Mouse (Mus musculus) testis, adult 2 months (tissue): ENCODE results near the gene Mbd6. TPM values are rescaled to one million over a fixed set of nuclear protein-coding genes. Genes with fewer than 3 reads are reported as not detected.

Source experiments
- H3K27ac ChIP-seq: fragments of 200-500 bp; 2 replicates; pipeline ENCODE4 v1.5.1; 2012; ENCODE audit warnings: low read depth, low read length; ENCODE audit not compliant: control insufficient read depth, insufficient read depth
- H3K27me3 ChIP-seq: fragments of 200-500 bp; 2 replicates; pipeline ENCODE4 v1.6.1; 2012; ENCODE audit warnings: mild to moderate bottlenecking, low read length, moderate library complexity; ENCODE audit not compliant: control insufficient read depth, insufficient read depth
- H3K36me3 ChIP-seq: fragments of 200-500 bp; 2 replicates; pipeline ENCODE4 v1.6.1; 2012; ENCODE audit warnings: mild to moderate bottlenecking, low read length; ENCODE audit not compliant: control insufficient read depth, insufficient read depth
- H3K4me1 ChIP-seq: fragments of 200-500 bp; 2 replicates; pipeline ENCODE4 v1.6.1; 2012; ENCODE audit warnings: low read length; ENCODE audit not compliant: control insufficient read depth, insufficient read depth
- H3K4me3 ChIP-seq: fragments of 200-500 bp; 2 replicates; pipeline ENCODE4 v1.5.1; 2012; ENCODE audit warnings: low read depth, mild to moderate bottlenecking, low read length, moderate library complexity, mixed read lengths; ENCODE audit not compliant: control insufficient read depth
- CTCF ChIP-seq: fragments of 200-500 bp; IDR thresholded peaks from 2 replicates; pipeline ENCODE4 v1.5.1; 2012; ENCODE audit warnings: low read depth, mild to moderate bottlenecking, inconsistent platforms, low read length, moderate library complexity; ENCODE audit not compliant: control insufficient read depth, insufficient read depth, insufficient replicate concordance
- POLR2A ChIP-seq: fragments of 200-500 bp; IDR thresholded peaks from 2 replicates; pipeline ENCODE4 v1.6.1; 2012; ENCODE audit warnings: low read depth, mild to moderate bottlenecking, inconsistent platforms, low read length, moderate library complexity; ENCODE audit not compliant: control insufficient read depth
- polyA plus RNA-seq: library from polyadenylated mRNA; depleted of rRNA; stranded (reverse); fragments of >200 nt; gene quantifications from 2 replicates; pipeline ENCODE4 v1.2.3, GENCODE M21; 2012

The Mbd6 gene
- polyA plus RNA-seq, 1 experiment = 74.1 TPM

DNA sequence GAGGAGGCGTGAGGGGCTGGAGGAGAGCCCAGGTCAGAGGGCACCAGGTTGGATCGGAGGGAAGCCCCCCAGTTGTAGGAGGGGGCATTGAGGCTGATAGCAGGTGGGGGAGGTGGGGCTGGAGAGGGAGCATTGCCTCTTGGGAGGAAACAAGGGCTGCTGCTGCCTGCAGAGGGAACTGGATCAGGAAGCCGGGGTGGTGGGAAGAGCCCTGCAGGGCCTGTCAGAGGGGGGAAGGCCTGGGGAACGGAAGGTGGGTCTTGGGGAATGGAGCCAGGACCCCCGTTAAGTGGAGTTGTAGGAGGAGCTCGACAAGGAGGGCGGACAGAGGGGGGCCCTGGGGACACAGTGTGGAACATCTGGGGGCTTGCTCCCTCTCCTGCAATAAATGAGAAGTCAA lies 2.6 kb downstream of the Mbd6 start:
- no peak overlapping the region for H3K27ac ChIP-seq
- H3K27me3 ChIP-seq = no peaks in the 10 kb centered on the region
- H3K4me3 ChIP-seq = no peak overlapping the region
- peaks cover 19% of the 10 kb centered on the region for H3K4me1 ChIP-seq
- H3K36me3 ChIP-seq = no peaks in the 10 kb centered on the region; the same call in none of the 2 replicates
- TF ChIP-seq CTCF = no peak

DNA sequence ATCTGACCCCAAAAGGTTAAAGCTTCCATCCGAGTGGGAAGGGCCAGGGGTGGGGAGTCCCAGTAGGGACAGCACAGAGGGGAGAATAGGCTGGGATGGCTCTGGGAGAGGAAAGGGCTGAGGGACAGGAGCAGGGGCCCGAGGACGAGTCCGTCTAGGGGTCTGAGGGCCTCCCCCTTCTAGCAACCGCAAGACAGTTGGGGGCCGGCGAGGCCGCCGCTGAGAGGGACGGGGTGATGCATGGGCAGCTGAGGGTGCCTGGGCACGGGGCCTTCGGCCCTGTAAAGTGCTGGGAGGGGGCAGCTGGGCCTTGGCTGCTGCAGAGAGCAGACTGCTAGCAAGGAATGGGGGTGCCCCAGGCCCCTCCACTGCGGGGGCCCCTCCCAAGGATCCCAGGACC lies 3.2 kb downstream of the Mbd6 start:
- Histone ChIP-seq H3K27me3 (no peaks in the 10 kb centered on the region), H3K4me3 (no peak overlapping the region), H3K4me1 (peaks cover 19% of the 10 kb centered on the region), H3K36me3 (no peaks in the 10 kb centered on the region; the same call in none of the 2 replicates), H3K27ac (no peak overlapping the region)
- TF ChIP-seq POLR2A (no peak), CTCF (no peak)

DNA sequence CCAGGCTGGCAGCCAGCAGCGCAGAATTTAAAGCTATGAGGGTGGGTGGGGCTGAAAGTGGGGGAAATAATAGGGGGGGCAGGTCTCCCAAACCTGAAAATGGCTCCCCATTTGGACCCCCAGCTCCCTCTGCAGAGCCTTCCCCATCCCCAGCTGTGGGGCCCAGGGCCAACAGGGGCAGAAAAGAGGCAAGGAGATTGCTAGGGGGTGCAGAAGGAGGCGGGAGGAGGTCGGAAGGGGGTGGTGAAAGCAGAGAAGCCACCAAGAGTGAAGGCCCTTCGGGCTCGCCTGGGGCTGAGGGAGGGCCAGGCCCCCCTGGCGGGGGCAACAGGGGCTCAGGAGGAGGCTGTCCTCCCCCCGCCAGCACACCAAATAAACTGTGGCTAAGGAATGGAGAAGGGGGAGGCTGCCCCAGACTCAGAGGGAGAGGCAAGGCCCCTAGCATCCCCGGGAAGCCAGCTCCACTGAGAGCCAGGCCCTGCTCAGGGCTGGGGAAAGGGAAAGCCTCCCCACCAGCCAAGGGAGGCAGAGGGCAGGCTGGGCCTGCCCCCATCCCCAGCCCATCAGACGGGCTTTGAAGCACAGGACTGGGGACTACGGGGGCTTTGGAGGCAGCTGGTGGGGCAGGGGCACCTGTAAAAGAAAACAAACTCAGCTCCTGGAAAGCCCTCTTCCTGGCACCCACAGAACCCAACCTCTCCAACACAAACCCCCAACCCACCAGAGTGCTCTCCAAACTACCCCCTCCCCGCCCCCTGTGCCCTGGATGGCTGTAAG lies 3.9 kb downstream of the Mbd6 start:
- TF ChIP-seq CTCF = no peak
- TF ChIP-seq POLR2A = no peak
- no peaks in the 10 kb centered on the region; the same call in none of the 2 replicates for H3K36me3 ChIP-seq
- H3K4me1 ChIP-seq = peaks cover 19% of the 10 kb centered on the region
- no peak overlapping the region for H3K4me3 ChIP-seq
- H3K27ac ChIP-seq = no peak overlapping the region
- no peaks in the 10 kb centered on the region for H3K27me3 ChIP-seq

DNA sequence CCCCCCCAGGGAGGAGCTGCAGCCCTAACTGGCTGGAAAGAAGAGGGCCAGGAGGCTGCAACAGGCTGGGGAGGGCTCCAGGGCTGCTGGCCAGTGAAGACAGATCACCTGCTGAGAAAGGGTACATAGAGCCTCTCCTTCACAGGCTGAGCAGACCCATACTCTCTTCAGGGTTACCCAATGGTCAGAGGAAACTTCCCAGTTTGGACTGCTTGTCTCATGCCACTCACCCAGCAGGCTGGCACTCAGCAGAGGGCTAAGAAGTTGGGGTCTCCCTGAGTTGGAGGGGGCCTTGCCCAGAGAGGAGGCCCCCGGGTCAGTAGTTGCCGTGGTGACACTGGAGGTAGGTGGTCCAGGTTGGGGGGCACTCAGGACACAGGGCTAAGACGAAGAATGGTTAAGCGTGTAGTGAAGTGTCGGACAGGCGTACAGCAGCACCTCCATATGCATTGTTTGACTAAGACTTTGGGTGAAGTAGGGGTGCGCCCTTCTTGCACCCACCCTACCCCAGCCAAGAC lies 4.7 kb downstream of the Mbd6 start:
- no peak overlapping the region for H3K27ac ChIP-seq
- no peaks in the 10 kb centered on the region; the same call in none of the 2 replicates for H3K36me3 ChIP-seq
- TF ChIP-seq POLR2A (no peak), CTCF (no peak)
- H3K4me3 ChIP-seq = no peak overlapping the region
- peaks cover 17% of the 10 kb centered on the region for H3K4me1 ChIP-seq
- H3K27me3 ChIP-seq = no peaks in the 10 kb centered on the region

DNA sequence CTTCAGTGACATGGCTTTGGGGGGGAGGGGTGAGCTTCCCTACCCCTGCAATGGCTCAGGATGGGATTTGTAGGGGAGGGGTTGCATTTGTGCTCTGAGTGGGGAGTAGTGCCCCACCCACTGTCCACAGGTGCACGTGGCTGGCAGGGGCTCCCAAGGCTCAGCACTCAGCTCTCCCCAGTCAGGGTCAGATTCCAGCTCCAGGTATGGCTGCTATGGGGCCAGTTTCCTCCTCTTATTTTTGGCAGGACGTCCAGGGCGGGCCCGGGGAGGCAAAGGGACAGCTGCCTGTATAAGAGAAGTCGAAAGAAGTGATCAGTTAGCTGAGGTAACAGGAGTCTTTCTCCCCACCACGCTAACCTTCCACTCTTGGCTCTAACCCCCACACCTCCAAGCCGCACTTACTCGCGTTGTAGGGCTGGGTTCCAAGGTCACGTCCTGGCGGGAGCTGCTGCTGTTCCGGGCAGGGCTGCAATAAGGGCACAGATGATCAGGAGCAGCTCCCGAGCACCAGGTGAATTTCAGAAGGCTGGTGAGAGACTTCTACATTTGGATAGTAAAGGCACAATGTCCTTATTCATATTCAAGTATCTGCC lies 6.1 kb downstream of the Mbd6 start:
- TF ChIP-seq CTCF = no peak
- TF ChIP-seq POLR2A = no peak
- Histone ChIP-seq H3K27me3 (no peaks in the 10 kb centered on the region), H3K4me3 (no peak overlapping the region), H3K36me3 (no peaks in the 10 kb centered on the region; the same call in none of the 2 replicates), H3K4me1 (peaks cover 12% of the 10 kb centered on the region), H3K27ac (no peak overlapping the region)

GRCm38 (mm10) chr10:127281316-127281715 lies 7.5 kb downstream of the Mbd6 start:
- Histone ChIP-seq H3K27ac (no peak overlapping the region), H3K27me3 (no peaks in the 10 kb centered on the region), H3K4me3 (no peak overlapping the region), H3K4me1 (no peaks in the 10 kb centered on the region; the same call in 1 of the 2 replicates), H3K36me3 (peaks cover under 1% of the 10 kb centered on the region)
- no peak for TF ChIP-seq CTCF
- TF ChIP-seq POLR2A = no peak

DNA sequence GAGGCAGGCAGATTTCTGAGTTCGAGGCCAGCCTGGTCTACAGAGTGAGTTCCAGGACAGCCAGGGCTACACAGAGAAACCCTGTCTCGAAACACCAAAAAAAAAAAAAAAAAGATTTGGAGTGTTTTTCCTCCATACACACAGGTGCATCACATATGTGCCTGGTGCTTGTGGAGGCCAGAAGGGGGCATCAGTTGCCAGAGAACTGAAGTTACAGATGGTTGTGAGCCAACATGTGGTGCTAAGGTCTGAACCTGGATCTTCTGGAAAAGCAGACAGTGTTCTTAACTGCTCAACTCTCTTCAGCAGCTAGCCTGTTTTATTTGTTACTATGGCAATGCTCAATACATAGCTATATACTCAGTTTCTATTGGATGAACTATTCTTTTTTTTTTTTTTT lies 9.1 kb downstream of the Mbd6 start:
- H3K27ac ChIP-seq = no peak overlapping the region
- H3K4me1 ChIP-seq = no peaks in the 10 kb centered on the region
- no peak overlapping the region for H3K4me3 ChIP-seq
- TF ChIP-seq POLR2A (no peak), CTCF (no peak)
- no peaks in the 10 kb centered on the region for H3K27me3 ChIP-seq
- H3K36me3 ChIP-seq = peaks cover 3% of the 10 kb centered on the region
